In genomic region chr16:89827496-89828125, GRCm38 (mm10) we compare ENCODE assay signal across 10 mouse cellular contexts.
DNase-seq lines count a peak whose midpoint lies in the region; ATAC-seq and TF ChIP-seq lines count a peak whose summit lies in the region.
"Had no signal": no experiment of that assay in that cellular context is flagged by ENCODE, and none has a peak within 500 bp of the region (broad histone marks: within the 10 kb centered on the region; RNA-seq: fewer than 3 reads in every experiment).

No protein-coding gene starts in this region.

- no peak for DNase-seq in hindbrain, embryonic 11.5 days (ENCODE audit: low spot score)
- peak; percentile 18 for DNase-seq in T-cell, adult 2 months (ENCODE audit: low spot score)
- no peak for DNase-seq in MN1 (ENCODE audit: low spot score)
- no peak for DNase-seq in retina, postnatal 1 day
- DNase-seq: adrenal gland, postnatal 36 days; kidney, adult 11 months; lung, adult 18-20 months had no signal

- H3K4me2 ChIP-seq in hindbrain, embryonic 12.5 days (replicated peaks), result no peak overlapping the region
- H3K4me2 ChIP-seq in hindbrain, embryonic 11.5 days (replicated peaks; ENCODE audit: low read depth, low read length), result no peak overlapping the region

- H3K4me1 ChIP-seq in hindbrain, embryonic 12.5 days, result peaks cover 8% of the 10 kb centered on the region; the same call in 1 of the 2 replicates
- H3K4me1 ChIP-seq in hindbrain, embryonic 11.5 days (replicated peaks; ENCODE audit: control insufficient read depth, insufficient read depth, low read length), result no peaks in the 10 kb centered on the region
- H3K4me1 ChIP-seq in olfactory bulb, adult 2 months (ENCODE audit: control insufficient read depth, insufficient read depth, low read length), result peaks cover 39% of the 10 kb centered on the region

- TF ChIP-seq CTCF in olfactory bulb, adult 2 months (IDR thresholded peaks at IDR 0.05; ENCODE audit: insufficient read depth, low read depth, low read length), result no peak

- H3K9ac ChIP-seq in hindbrain, embryonic 12.5 days, result no peak overlapping the region
- H3K9ac ChIP-seq in hindbrain, embryonic 11.5 days (ENCODE audit: low read depth, low read length), result no peak overlapping the region

- WGBS in hindbrain, embryonic 12.5 days, result 79% methylated on average over 17 of the region's 17 CpGs
- 83% methylated on average over 17 of the region's 17 CpGs for WGBS in hindbrain, embryonic 11.5 days
- WGBS in olfactory bulb, adult 2 months, result 74% methylated on average over 17 of the region's 17 CpGs

- peak; percentile 41; the same call in 1 of the 2 replicates for ATAC-seq in hindbrain, embryonic 12.5 days (ENCODE audit: low FRiP score)
- ATAC-seq in hindbrain, embryonic 11.5 days (ENCODE audit: low FRiP score), result no peak
- peak; percentile 69 for ATAC-seq in granulocyte monocyte progenitor cell, adult 5-6 weeks (replicated peaks; ENCODE audit: poor library complexity, severe bottlenecking)

- no peaks in the 10 kb centered on the region for H3K9me3 ChIP-seq in hindbrain, embryonic 12.5 days (replicated peaks)
- no peaks in the 10 kb centered on the region for H3K9me3 ChIP-seq in hindbrain, embryonic 11.5 days (ENCODE audit: control insufficient read depth, low read length)

- H3K36me3 ChIP-seq in hindbrain, embryonic 12.5 days, result peaks cover 5% of the 10 kb centered on the region; the same call in 1 of the 2 replicates
- no peaks in the 10 kb centered on the region for H3K36me3 ChIP-seq in hindbrain, embryonic 11.5 days (ENCODE audit: control insufficient read depth, insufficient read depth, low read length)

- H3K27ac ChIP-seq in hindbrain, embryonic 12.5 days, result 0 out of 2 replicates have a peak overlapping the region, but pooled peaks have one; percentile 30
- H3K27ac ChIP-seq in hindbrain, embryonic 11.5 days (ENCODE audit: low read depth, low read length), result no peak overlapping the region
- peak overlapping the region; percentile 43; the same call in 1 of the 2 replicates for H3K27ac ChIP-seq in olfactory bulb, adult 2 months (ENCODE audit: insufficient read depth, low read depth, low read length)

- no peak for TF ChIP-seq POLR2A in olfactory bulb, adult 2 months (IDR thresholded peaks at IDR 0.05; ENCODE audit: insufficient read depth, low read depth, low read length)

- H3K27me3 ChIP-seq in hindbrain, embryonic 12.5 days, result no peaks in the 10 kb centered on the region
- no peaks in the 10 kb centered on the region for H3K27me3 ChIP-seq in hindbrain, embryonic 11.5 days (ENCODE audit: control insufficient read depth, insufficient read depth, low read length)

- H3K4me3 ChIP-seq in hindbrain, embryonic 12.5 days, result no peak overlapping the region
- no peak overlapping the region for H3K4me3 ChIP-seq in hindbrain, embryonic 11.5 days (ENCODE audit: low read depth, low read length)
- no peak overlapping the region for H3K4me3 ChIP-seq in olfactory bulb, adult 2 months (ENCODE audit: insufficient read depth, low read depth, low read length)
